8 mouse cellular contexts compared by ENCODE assay signal in the genomic region with DNA sequence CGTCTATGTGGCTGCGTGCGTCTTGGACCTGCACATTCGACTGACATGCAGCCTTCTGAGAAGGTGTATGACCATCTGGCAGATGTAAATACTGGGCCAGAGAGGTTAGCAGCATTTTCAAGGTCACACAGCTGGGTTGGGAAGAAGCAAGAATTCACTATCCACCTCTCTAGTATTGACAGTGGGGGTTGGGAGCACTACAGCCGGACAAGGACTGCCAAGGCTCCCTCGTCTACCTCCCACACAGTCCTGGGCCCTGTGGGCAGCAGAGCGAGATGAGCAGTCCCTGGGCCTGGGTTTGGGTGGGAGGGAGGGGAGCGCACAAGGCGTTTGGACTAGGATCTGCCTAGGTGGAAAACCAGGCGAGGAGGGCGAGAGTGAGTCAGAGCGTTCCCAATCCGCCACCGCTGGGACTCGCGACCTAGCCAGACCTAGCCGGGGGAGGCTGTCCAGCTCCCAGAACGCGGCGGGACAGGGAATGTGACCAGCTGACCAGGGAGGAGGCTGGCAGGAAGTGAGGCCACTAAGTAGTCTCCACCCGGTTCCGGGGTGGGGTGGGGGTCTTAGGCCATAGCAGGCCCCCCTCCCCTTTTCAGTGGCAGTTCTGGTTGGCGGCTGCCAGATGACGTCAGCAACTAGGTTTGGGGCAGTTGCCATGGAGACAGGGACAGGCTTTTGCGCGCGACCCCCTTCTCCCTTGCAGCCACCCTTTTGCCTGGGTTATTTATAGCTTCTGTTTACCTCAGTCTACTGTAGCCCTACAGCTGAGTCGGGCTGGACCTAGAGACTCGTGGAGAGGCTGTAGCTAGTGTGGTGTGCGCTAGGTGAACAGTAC. TPM values are rescaled to one million over a fixed set of nuclear protein-coding genes. Genes with fewer than 3 reads are reported as not detected.
DNase-seq lines count a peak whose midpoint lies in the region; ATAC-seq and TF ChIP-seq lines count a peak whose summit lies in the region.

No protein-coding gene starts in this region.

- peak overlapping the region; percentile 89 to 92 for H3K27ac ChIP-seq in heart, embryonic 14.5 days (replicated peaks in 1 of 2; ENCODE audit: control insufficient read depth in 1 of 2, insufficient read depth in 1 of 2, low read depth in 2 of 2, low read length in 2 of 2)
- peak overlapping the region; percentile 86 for H3K27ac ChIP-seq in liver, embryonic 13.5 days
- H3K27ac ChIP-seq in stomach, embryonic 16.5 days (ENCODE audit: low read length) = peak overlapping the region; percentile 89

- no peaks in the 10 kb centered on the region for H3K27me3 ChIP-seq in heart, embryonic 14.5 days (ENCODE audit: control insufficient read depth, insufficient read depth, low read length)
- 0 out of 2 replicates have a peak, but pooled peaks cover 5% of the 10 kb centered on the region for H3K27me3 ChIP-seq in liver, embryonic 13.5 days
- no peaks in the 10 kb centered on the region for H3K27me3 ChIP-seq in stomach, embryonic 16.5 days (ENCODE audit: control insufficient read depth, insufficient read depth, low read length)

- H3K4me1 ChIP-seq in heart, embryonic 14.5 days (ENCODE audit: control insufficient read depth in 2 of 2, insufficient read depth in 2 of 2, low read length in 2 of 2) = peaks cover 14 to 23% of the 10 kb centered on the region in 2 experiments
- peaks cover 75% of the 10 kb centered on the region for H3K4me1 ChIP-seq in liver, embryonic 13.5 days (replicated peaks)
- peaks cover 19% of the 10 kb centered on the region for H3K4me1 ChIP-seq in stomach, embryonic 16.5 days (ENCODE audit: control insufficient read depth, insufficient read depth, low read length)

- WGBS in heart, embryonic 14.5 days = 2% methylated on average over 30 of the region's 30 CpGs
- WGBS in liver, embryonic 13.5 days (ENCODE audit: insufficient replicate concordance) = under 1% methylated on average over 30 of the region's 30 CpGs
- 1% methylated on average over 30 of the region's 30 CpGs for WGBS in stomach, embryonic 16.5 days

- TF ChIP-seq CTCF in brain, embryonic 14.5 days (IDR thresholded peaks at IDR 0.05; ENCODE audit: borderline replicate concordance, extremely low read depth, insufficient read depth, insufficient read length) = no peak

- ATAC-seq in heart, embryonic 14.5 days (ENCODE audit: insufficient number of reproducible peaks, insufficient read depth, low FRiP score, low read depth) = peak; percentile 59
- peak; percentile 29 for ATAC-seq in liver, embryonic 13.5 days (ENCODE audit: low read depth)
- peak; percentile 69 for ATAC-seq in stomach, embryonic 16.5 days (ENCODE audit: insufficient read depth, low FRiP score)

- peak overlapping the region; percentile 89 for H3K4me2 ChIP-seq in heart, embryonic 14.5 days (ENCODE audit: low read length)
- H3K4me2 ChIP-seq in liver, embryonic 13.5 days = peak overlapping the region; percentile 98
- peak overlapping the region; percentile 91 for H3K4me2 ChIP-seq in stomach, embryonic 16.5 days (ENCODE audit: low read depth, low read length)

- TF ChIP-seq POLR2A in brain, embryonic 14.5 days (IDR thresholded peaks at IDR 0.05; ENCODE audit: borderline replicate concordance, extremely low read depth, insufficient read depth, insufficient read length, poor library complexity, severe bottlenecking) = no peak

- H3K9me3 ChIP-seq in heart, embryonic 14.5 days (ENCODE audit: control insufficient read depth, low read length) = no peaks in the 10 kb centered on the region
- H3K9me3 ChIP-seq in liver, embryonic 13.5 days (replicated peaks) = no peaks in the 10 kb centered on the region
- H3K9me3 ChIP-seq in stomach, embryonic 16.5 days (replicated peaks; ENCODE audit: control insufficient read depth, low read length) = no peaks in the 10 kb centered on the region

- peak overlapping the region; percentile 96 for H3K9ac ChIP-seq in heart, embryonic 14.5 days (ENCODE audit: low read length)
- H3K9ac ChIP-seq in liver, embryonic 13.5 days = peak overlapping the region; percentile 86
- H3K9ac ChIP-seq in stomach, embryonic 16.5 days (ENCODE audit: low read length) = peak overlapping the region; percentile 88

- peaks cover 4% of the 10 kb centered on the region for H3K36me3 ChIP-seq in heart, embryonic 14.5 days (ENCODE audit: control insufficient read depth, insufficient read depth, low read length)
- H3K36me3 ChIP-seq in liver, embryonic 13.5 days = no peaks in the 10 kb centered on the region
- H3K36me3 ChIP-seq in stomach, embryonic 16.5 days (ENCODE audit: control insufficient read depth, insufficient read depth, low read length) = no peaks in the 10 kb centered on the region

- peak overlapping the region; percentile 88 to 97 for H3K4me3 ChIP-seq in heart, embryonic 14.5 days (ENCODE audit: control insufficient read depth in 1 of 2, insufficient read depth in 1 of 2, low read depth in 1 of 2, low read length in 2 of 2)
- H3K4me3 ChIP-seq in liver, embryonic 13.5 days (replicated peaks) = peak overlapping the region; percentile 76
- peak overlapping the region; percentile 81 for H3K4me3 ChIP-seq in stomach, embryonic 16.5 days (replicated peaks; ENCODE audit: low read length)

- DNase-seq in CD4-positive helper T cell, adult 2 months (ENCODE audit: low read depth, low spot score) = peak; percentile 69
- DNase-seq in brain, embryonic 14.5 days (ENCODE audit: low read depth) = peak; percentile 95
- peak; percentile 64 for DNase-seq in fibroblast of lung, adult 2 months (ENCODE audit: low read depth)
- DNase-seq in kidney, postnatal 10 days = peak; percentile 92
- DNase-seq in liver, embryonic 13.5 days = peak; percentile 67
- DNase-seq in natural killer cell, adult 2 months (ENCODE audit: low spot score in 2 of 2) = peak; percentile 79 to 81

RNA-seq across cellular contexts. Expression of a gene that starts 1.4 kb away (rescaled TPM):
- 23.7 and 40.3 TPM in 2 replicates for polyA plus RNA-seq in brain, embryonic 14.5 days (2012; rRNA removed)
- polyA plus RNA-seq in heart, embryonic 14.5 days (2014; fragmentation: Nextera tagmentation; extraction: Ambion mirVana) = 25.7 and 25.8 TPM in 2 replicates
- 7.2 and 9.0 TPM in 2 replicates for polyA plus RNA-seq in liver, embryonic 13.5 days (2015; fragmentation: Nextera tagmentation; extraction: Ambion mirVana)
- polyA plus RNA-seq in stomach, embryonic 16.5 days (2015; fragmentation: Nextera tagmentation; extraction: Ambion mirVana) = 21.9 and 23.3 TPM in 2 replicates

RNA-seq across cellular contexts. Expression of a gene that starts 30.0 kb away (rescaled TPM):
- 36.6 and 54.8 TPM in 2 replicates for polyA plus RNA-seq in brain, embryonic 14.5 days (2012; rRNA removed)
- 54.7 and 62.5 TPM in 2 replicates for polyA plus RNA-seq in heart, embryonic 14.5 days (2014; fragmentation: Nextera tagmentation; extraction: Ambion mirVana)
- polyA plus RNA-seq in liver, embryonic 13.5 days (2015; fragmentation: Nextera tagmentation; extraction: Ambion mirVana) = 69.1 and 75.8 TPM in 2 replicates
- polyA plus RNA-seq in stomach, embryonic 16.5 days (2015; fragmentation: Nextera tagmentation; extraction: Ambion mirVana) = 76.0 and 76.1 TPM in 2 replicates

RNA-seq across cellular contexts. Expression of a gene that starts 30.8 kb away (rescaled TPM):
- 0.26 and 0.55 TPM in 2 replicates for polyA plus RNA-seq in brain, embryonic 14.5 days (2012; rRNA removed)
- 0.54 TPM in 2 replicates for polyA plus RNA-seq in heart, embryonic 14.5 days (2014; fragmentation: Nextera tagmentation; extraction: Ambion mirVana)
- polyA plus RNA-seq in liver, embryonic 13.5 days (2015; fragmentation: Nextera tagmentation; extraction: Ambion mirVana) = 0.15 and 0.41 TPM in 2 replicates
- 0.81 and 0.99 TPM in 2 replicates for polyA plus RNA-seq in stomach, embryonic 16.5 days (2015; fragmentation: Nextera tagmentation; extraction: Ambion mirVana)

RNA-seq across cellular contexts. Expression of a gene that starts 40.6 kb away (rescaled TPM):
- 210 and 236 TPM in 2 replicates for polyA plus RNA-seq in brain, embryonic 14.5 days (2012; rRNA removed)
- polyA plus RNA-seq in heart, embryonic 14.5 days (2014; fragmentation: Nextera tagmentation; extraction: Ambion mirVana) = 59.1 and 64.5 TPM in 2 replicates
- 49.4 and 52.7 TPM in 2 replicates for polyA plus RNA-seq in liver, embryonic 13.5 days (2015; fragmentation: Nextera tagmentation; extraction: Ambion mirVana)
- polyA plus RNA-seq in stomach, embryonic 16.5 days (2015; fragmentation: Nextera tagmentation; extraction: Ambion mirVana) = 83.5 and 90.6 TPM in 2 replicates

Comparison
In these comparisons a context has a peak if more than half of its experiments do, and no peak if none do; other contexts are left out.
1. Peak in every context shown above with its lines: DNase-seq, ATAC-seq, H3K4me3 ChIP-seq and H3K27ac ChIP-seq.